Mouse (Mus musculus): Measurements from ENCODE around the gene 0610012G03Rik. TPM values are rescaled to one million over a fixed set of nuclear protein-coding genes. Genes with fewer than 3 reads are reported as not detected.

Gene 0610012G03Rik
- polyA plus RNA-seq, 1 experiment from 2014 or later = 84.6 TPM

- Histone ChIP-seq H3K36me3 (ENCODE audit: control insufficient read depth, insufficient read depth, low read length) (no peaks in the 10 kb centered on the region), H3K4me2 (ENCODE audit: low read depth, low read length, severe bottlenecking) (peak overlapping the region; percentile 32; the same call in 1 of the 2 replicates), H3K4me3 (ENCODE audit: low read depth, low read length) (no peak overlapping the region), H3K9me3 (ENCODE audit: control insufficient read depth, low read length) (no peaks in the 10 kb centered on the region), H3K27ac (ENCODE audit: low read depth, low read length) (no peak overlapping the region), H3K27me3 (ENCODE audit: control insufficient read depth, insufficient read depth, low read length) (0 out of 2 replicates have a peak, but pooled peaks cover 2% of the 10 kb centered on the region), H3K4me1 (replicated peaks; ENCODE audit: control insufficient read depth, insufficient read depth, low read length) (peaks cover 8% of the 10 kb centered on the region; the same call in 1 of the 2 replicates), H3K9ac (ENCODE audit: low read length) (peak overlapping the region; percentile 8; the same call in 1 of the 2 replicates)
- 39% methylated on average over 18 of the region's 20 CpGs for WGBS
- DNase-seq (ENCODE audit: low spot score) (no peak), ATAC-seq (replicated peaks; ENCODE audit: low FRiP score) (no peak)
Measured at GRCm38 (mm10) chr16:31905891-31906825, 42.1 kb downstream of the 0610012G03Rik start.

- Histone ChIP-seq H3K4me2 (ENCODE audit: low read depth, low read length, severe bottlenecking) (no peak overlapping the region), H3K9me3 (ENCODE audit: control insufficient read depth, low read length) (no peaks in the 10 kb centered on the region; the same call in 1 of the 2 replicates), H3K4me3 (ENCODE audit: low read depth, low read length) (no peak overlapping the region), H3K27me3 (ENCODE audit: control insufficient read depth, insufficient read depth, low read length) (0 out of 2 replicates have a peak, but pooled peaks cover 2% of the 10 kb centered on the region), H3K4me1 (replicated peaks; ENCODE audit: control insufficient read depth, insufficient read depth, low read length) (peaks cover 8% of the 10 kb centered on the region; the same call in 1 of the 2 replicates), H3K27ac (ENCODE audit: low read depth, low read length) (no peak overlapping the region), H3K36me3 (ENCODE audit: control insufficient read depth, insufficient read depth, low read length) (no peaks in the 10 kb centered on the region), H3K9ac (ENCODE audit: low read length) (no peak overlapping the region)
- WGBS = 76% methylated on average over 4 of the region's 4 CpGs
- DNase-seq (ENCODE audit: low spot score) = no peak
- ATAC-seq (replicated peaks; ENCODE audit: low FRiP score) = no peak
Measured at GRCm38 (mm10) chr16:31905331-31905730, 43.0 kb downstream of the 0610012G03Rik start.

- H3K36me3 ChIP-seq (ENCODE audit: control insufficient read depth, insufficient read depth, low read length) = no peaks in the 10 kb centered on the region
- peaks cover 8% of the 10 kb centered on the region; the same call in 1 of the 2 replicates for H3K4me1 ChIP-seq (replicated peaks; ENCODE audit: control insufficient read depth, insufficient read depth, low read length)
- ATAC-seq (replicated peaks; ENCODE audit: low FRiP score) (no peak), DNase-seq (ENCODE audit: low spot score) (no peak)
- H3K27me3 ChIP-seq (ENCODE audit: control insufficient read depth, insufficient read depth, low read length) = 0 out of 2 replicates have a peak, but pooled peaks cover 2% of the 10 kb centered on the region
- peaks cover 4% of the 10 kb centered on the region; the same call in 1 of the 2 replicates for H3K9me3 ChIP-seq (ENCODE audit: control insufficient read depth, low read length)
- H3K4me3 ChIP-seq (ENCODE audit: low read depth, low read length) = no peak overlapping the region
- WGBS = 88% methylated on average over 8 of the region's 8 CpGs
- no peak overlapping the region for H3K9ac ChIP-seq (ENCODE audit: low read length)
- no peak overlapping the region for H3K4me2 ChIP-seq (ENCODE audit: low read depth, low read length, severe bottlenecking)
- no peak overlapping the region for H3K27ac ChIP-seq (ENCODE audit: low read depth, low read length)
Measured at GRCm38 (mm10) chr16:31903239-31903638, 45.1 kb downstream of the 0610012G03Rik start.

GRCm38 (mm10) chr16:31901886-31902285 is 46.4 kb downstream of the 0610012G03Rik start:
- Histone ChIP-seq H3K36me3 (ENCODE audit: control insufficient read depth, insufficient read depth, low read length) (no peaks in the 10 kb centered on the region), H3K27ac (ENCODE audit: low read depth, low read length) (no peak overlapping the region), H3K27me3 (ENCODE audit: control insufficient read depth, insufficient read depth, low read length) (0 out of 2 replicates have a peak, but pooled peaks cover 2% of the 10 kb centered on the region), H3K4me1 (replicated peaks; ENCODE audit: control insufficient read depth, insufficient read depth, low read length) (peaks cover 11% of the 10 kb centered on the region; the same call in 1 of the 2 replicates), H3K4me2 (ENCODE audit: low read depth, low read length, severe bottlenecking) (no peak overlapping the region), H3K9ac (ENCODE audit: low read length) (no peak overlapping the region), H3K4me3 (ENCODE audit: low read depth, low read length) (no peak overlapping the region), H3K9me3 (ENCODE audit: control insufficient read depth, low read length) (peaks cover 4% of the 10 kb centered on the region; the same call in 1 of the 2 replicates)
- DNase-seq (ENCODE audit: low spot score) = no peak
- WGBS = 89% methylated on average over 1 of the region's 1 CpGs
- ATAC-seq (replicated peaks; ENCODE audit: low FRiP score) = no peak

GRCm38 (mm10) chr16:31898546-31899326 is 49.6 kb downstream of the 0610012G03Rik start:
- H3K27me3 ChIP-seq (ENCODE audit: control insufficient read depth, insufficient read depth, low read length) = no peaks in the 10 kb centered on the region
- no peak overlapping the region for H3K4me2 ChIP-seq (ENCODE audit: low read depth, low read length, severe bottlenecking)
- H3K4me3 ChIP-seq (ENCODE audit: low read depth, low read length) = no peak overlapping the region
- ATAC-seq (replicated peaks; ENCODE audit: low FRiP score) = no peak
- peak; percentile 47 for DNase-seq (ENCODE audit: low spot score)
- no peak overlapping the region for H3K27ac ChIP-seq (ENCODE audit: low read depth, low read length)
- WGBS = 89% methylated on average over 18 of the region's 18 CpGs
- H3K9me3 ChIP-seq (ENCODE audit: control insufficient read depth, low read length) = peaks cover 4% of the 10 kb centered on the region; the same call in 1 of the 2 replicates
- no peak overlapping the region for H3K9ac ChIP-seq (ENCODE audit: low read length)
- H3K36me3 ChIP-seq (ENCODE audit: control insufficient read depth, insufficient read depth, low read length) = no peaks in the 10 kb centered on the region
- H3K4me1 ChIP-seq (replicated peaks; ENCODE audit: control insufficient read depth, insufficient read depth, low read length) = peaks cover 4% of the 10 kb centered on the region; the same call in 1 of the 2 replicates

Small RNA genes lying within 50 kb of the gene (microRNA-seq; reads per million reads assigned to microRNA genes)
- not detected for gene Gm26269 (ENCODE audit: insufficient number of aligned reads)

Other genes with a start within 250 kb of the 0610012G03Rik start
- 0.07 TPM in 1 of 2 replicates, not detected in the other for gene Meltf, start 69.7 kb downstream of the 0610012G03Rik start, polyA plus RNA-seq (2014; fragmentation: Nextera tagmentation; extraction: Ambion mirVana)
- gene Pigz, start 14.6 kb downstream of the 0610012G03Rik start, polyA plus RNA-seq (2014; fragmentation: Nextera tagmentation; extraction: Ambion mirVana) = 0.97 and 1.1 TPM in 2 replicates
- 146 and 149 TPM in 2 replicates for gene Ncbp2, start within 50 bp of the 0610012G03Rik start, polyA plus RNA-seq (2014; fragmentation: Nextera tagmentation; extraction: Ambion mirVana)
- 13.6 and 15.2 TPM in 2 replicates for gene Senp5, start 54.8 kb upstream of the 0610012G03Rik start, polyA plus RNA-seq (2014; fragmentation: Nextera tagmentation; extraction: Ambion mirVana)
- gene Pak2, start 130.8 kb upstream of the 0610012G03Rik start, polyA plus RNA-seq (2014; fragmentation: Nextera tagmentation; extraction: Ambion mirVana) = 52.6 and 53.9 TPM in 2 replicates
- gene Pigx, start 151.2 kb upstream of the 0610012G03Rik start, polyA plus RNA-seq (2014; fragmentation: Nextera tagmentation; extraction: Ambion mirVana) = 136 and 144 TPM in 2 replicates
- gene Cep19, start 151.3 kb upstream of the 0610012G03Rik start, polyA plus RNA-seq (2014; fragmentation: Nextera tagmentation; extraction: Ambion mirVana) = 43.3 and 43.5 TPM in 2 replicates
- 6.7 and 7.5 TPM in 2 replicates for gene Nrros, start 217.1 kb upstream of the 0610012G03Rik start, polyA plus RNA-seq (2014; fragmentation: Nextera tagmentation; extraction: Ambion mirVana)
- gene Bex6, start 231.3 kb upstream of the 0610012G03Rik start, polyA plus RNA-seq (2014; fragmentation: Nextera tagmentation; extraction: Ambion mirVana) = 0.35 TPM in 1 of 2 replicates, not detected in the other